Mouse (Mus musculus): ENCODE measurements around the gene Tmsb10.

GRCm38 (mm10) chr6:72989028-72989736 lies 30.6 kb upstream of the Tmsb10 start:
- TF ChIP-seq CTCF (IDR thresholded peaks at IDR 0.05) (no peak), EP300 (IDR thresholded peaks at IDR 0.05) (no peak)

All from lung, postnatal 0 days (tissue).